Mouse (Mus musculus) liver, embryonic 16.5 days (tissue): Measurements from ENCODE around the gene 0610010K14Rik. TPM values are rescaled to one million over a fixed set of nuclear protein-coding genes. Genes with fewer than 3 reads are reported as not detected.

Source experiments
- ATAC-seq: fragments of 200-750 bp; cut with Nextera tagmentation; 2 replicates; pipeline ENCODE4 v1.8.0; 2017; ENCODE audit warnings: low read depth, mild to moderate bottlenecking, moderate number of reproducible peaks, moderate library complexity
- H3K27ac ChIP-seq: fragments of 300-500 bp; sonication (generic); 2 replicates; pipeline ENCODE4 v1.5.1; 2014; ENCODE audit warnings: mild to moderate bottlenecking, low read length
- H3K27me3 ChIP-seq: fragments of 300-500 bp; sonication (generic); 2 replicates; pipeline ENCODE4 v1.6.1; 2014; ENCODE audit warnings: low read depth, low read length, mixed read lengths; ENCODE audit not compliant: control insufficient read depth, insufficient read depth
- H3K36me3 ChIP-seq: fragments of 300-500 bp; sonication (generic); 2 replicates; pipeline ENCODE4 v1.6.1; 2014; ENCODE audit warnings: mild to moderate bottlenecking; ENCODE audit not compliant: control insufficient read depth, insufficient read depth
- H3K4me1 ChIP-seq: fragments of 300-500 bp; sonication (generic); 2 replicates; pipeline ENCODE4 v1.6.1; 2014; ENCODE audit warnings: low read depth, low read length, mixed read lengths; ENCODE audit not compliant: control insufficient read depth
- H3K4me2 ChIP-seq: fragments of 300-500 bp; sonication (generic); 2 replicates; pipeline ENCODE4 v1.6.1; 2014; ENCODE audit warnings: low read depth, low read length, mixed read lengths
- H3K4me3 ChIP-seq: fragments of 300-500 bp; sonication (generic); 2 replicates; pipeline ENCODE4 v1.5.1; 2014; ENCODE audit warnings: low read depth, mild to moderate bottlenecking, low read length
- H3K9ac ChIP-seq: fragments of 300-500 bp; sonication (generic); 2 replicates; pipeline ENCODE4 v1.6.1; 2014; ENCODE audit warnings: low read depth, low read length
- H3K9me3 ChIP-seq: fragments of 300-500 bp; sonication (generic); replicated peaks from 2 replicates; pipeline ENCODE4 v1.6.1; 2016; ENCODE audit warnings: low read length; ENCODE audit not compliant: control insufficient read depth
- WGBS: fragments of 180-500 bp; shearing (Covaris S2); extraction: QIAGEN DNeasy Blood & Tissue Kit; methylation state at CpG from one replicate; pipeline ENCODE4 v1.1.7; 2014; ENCODE audit not compliant: insufficient replicate concordance; 5-methylcytosine and 5-hydroxymethylcytosine counted together
- polyA plus RNA-seq: library from polyadenylated mRNA; unstranded; fragments of >200 nt; fragmentation: Nextera tagmentation; extraction: Ambion mirVana; gene quantifications from 2 replicates; pipeline ENCODE4 v1.2.1, GENCODE M21; 2015

0610010K14Rik gene
- polyA plus RNA-seq = 53.9 and 54.5 TPM in 2 replicates

- H3K27me3 ChIP-seq = no peaks in the 10 kb centered on the region
- peak within 1 kb of the TSS; percentile 95 for H3K27ac ChIP-seq
- WGBS = under 1% methylated on average over 67 of the region's 70 CpGs
- H3K4me3 ChIP-seq = peak within 1 kb of the TSS; percentile 96
- ATAC-seq = peak; percentile 92
- no peaks in the 10 kb centered on the region for H3K9me3 ChIP-seq
- peaks cover 34% of the 10 kb centered on the region for H3K4me1 ChIP-seq
- H3K36me3 ChIP-seq = no peaks in the 10 kb centered on the region
- H3K4me2 ChIP-seq = peak within 1 kb of the TSS; percentile 87
- H3K9ac ChIP-seq = peak within 1 kb of the TSS; percentile 97
Observed at GRCm38 (mm10) chr11:70237457-70238167, at the start of gene 0610010K14Rik. 0610010K14Rik (minus strand) TSS chr11:70237914.

- H3K36me3 ChIP-seq = no peaks in the 10 kb centered on the region
- no peaks in the 10 kb centered on the region for H3K27me3 ChIP-seq
- H3K4me1 ChIP-seq = no peaks in the 10 kb centered on the region
- H3K9ac ChIP-seq = no peak overlapping the region
- H3K4me2 ChIP-seq = no peak overlapping the region
- 52% methylated on average over 5 of the region's 5 CpGs for WGBS
- ATAC-seq = no peak
- no peak overlapping the region for H3K4me3 ChIP-seq
- H3K9me3 ChIP-seq = no peaks in the 10 kb centered on the region
- H3K27ac ChIP-seq = no peak overlapping the region
Observed at GRCm38 (mm10) chr11:70285686-70286085, 48.0 kb upstream of the 0610010K14Rik start.

GRCm38 (mm10) chr11:70284757-70285156 is 47.0 kb upstream of the 0610010K14Rik start:
- Histone ChIP-seq H3K4me1 (no peaks in the 10 kb centered on the region), H3K36me3 (no peaks in the 10 kb centered on the region), H3K27ac (no peak overlapping the region), H3K9ac (no peak overlapping the region), H3K4me2 (no peak overlapping the region), H3K27me3 (no peaks in the 10 kb centered on the region), H3K9me3 (no peaks in the 10 kb centered on the region), H3K4me3 (no peak overlapping the region)
- 36% methylated on average over 3 of the region's 3 CpGs for WGBS
- ATAC-seq = no peak

GRCm38 (mm10) chr11:70283666-70284065 is 46.0 kb upstream of the 0610010K14Rik start:
- no peak overlapping the region for H3K9ac ChIP-seq
- no peaks in the 10 kb centered on the region for H3K27me3 ChIP-seq
- no peak overlapping the region for H3K27ac ChIP-seq
- ATAC-seq = no peak
- H3K4me1 ChIP-seq = no peaks in the 10 kb centered on the region
- H3K4me3 ChIP-seq = no peak overlapping the region
- no peaks in the 10 kb centered on the region for H3K9me3 ChIP-seq
- H3K36me3 ChIP-seq = no peaks in the 10 kb centered on the region
- WGBS = 55% methylated on average over 4 of the region's 4 CpGs
- no peak overlapping the region for H3K4me2 ChIP-seq

GRCm38 (mm10) chr11:70280441-70280840 is 42.7 kb upstream of the 0610010K14Rik start:
- WGBS = 39% methylated on average over 3 of the region's 3 CpGs
- H3K9ac ChIP-seq = no peak overlapping the region
- H3K36me3 ChIP-seq = no peaks in the 10 kb centered on the region
- no peak for ATAC-seq
- no peak overlapping the region for H3K4me3 ChIP-seq
- H3K9me3 ChIP-seq = no peaks in the 10 kb centered on the region
- H3K4me1 ChIP-seq = no peaks in the 10 kb centered on the region
- H3K4me2 ChIP-seq = no peak overlapping the region
- no peak overlapping the region for H3K27ac ChIP-seq
- no peaks in the 10 kb centered on the region for H3K27me3 ChIP-seq

GRCm38 (mm10) chr11:70278961-70279360 is 41.2 kb upstream of the 0610010K14Rik start:
- no peak for ATAC-seq
- no peaks in the 10 kb centered on the region for H3K36me3 ChIP-seq
- H3K27ac ChIP-seq = no peak overlapping the region
- no peak overlapping the region for H3K9ac ChIP-seq
- no peaks in the 10 kb centered on the region for H3K4me1 ChIP-seq
- H3K4me3 ChIP-seq = no peak overlapping the region
- H3K27me3 ChIP-seq = no peaks in the 10 kb centered on the region
- 71% methylated on average over 3 of the region's 3 CpGs for WGBS
- no peak overlapping the region for H3K4me2 ChIP-seq
- no peaks in the 10 kb centered on the region for H3K9me3 ChIP-seq

GRCm38 (mm10) chr11:70271641-70272040 is 33.9 kb upstream of the 0610010K14Rik start:
- Histone ChIP-seq H3K9me3 (no peaks in the 10 kb centered on the region), H3K9ac (no peak overlapping the region), H3K27me3 (no peaks in the 10 kb centered on the region), H3K36me3 (no peaks in the 10 kb centered on the region), H3K4me3 (no peak overlapping the region), H3K4me1 (no peaks in the 10 kb centered on the region), H3K4me2 (no peak overlapping the region), H3K27ac (no peak overlapping the region)
- no peak for ATAC-seq
- 66% methylated on average over 7 of the region's 7 CpGs for WGBS

GRCm38 (mm10) chr11:70266405-70266804 is 28.7 kb upstream of the 0610010K14Rik start:
- no peaks in the 10 kb centered on the region for H3K36me3 ChIP-seq
- WGBS = 69% methylated on average over 1 of the region's 1 CpGs
- H3K27ac ChIP-seq = no peak overlapping the region
- no peaks in the 10 kb centered on the region for H3K4me1 ChIP-seq
- no peak for ATAC-seq
- H3K9me3 ChIP-seq = no peaks in the 10 kb centered on the region
- no peak overlapping the region for H3K4me3 ChIP-seq
- H3K9ac ChIP-seq = no peak overlapping the region
- H3K4me2 ChIP-seq = no peak overlapping the region
- no peaks in the 10 kb centered on the region for H3K27me3 ChIP-seq

- Histone ChIP-seq H3K4me1 (no peaks in the 10 kb centered on the region), H3K27me3 (no peaks in the 10 kb centered on the region), H3K36me3 (no peaks in the 10 kb centered on the region), H3K4me2 (no peak overlapping the region), H3K9me3 (no peaks in the 10 kb centered on the region), H3K27ac (no peak overlapping the region), H3K4me3 (no peak overlapping the region), H3K9ac (no peak overlapping the region)
- WGBS = 63% methylated on average over 4 of the region's 4 CpGs
- no peak for ATAC-seq
Observed at GRCm38 (mm10) chr11:70265819-70266218, 28.1 kb upstream of the 0610010K14Rik start.
